Mouse (Mus musculus): ENCODE data around the gene Efna1.

- TF ChIP-seq POLR2A (IDR thresholded peaks at IDR 0.05; ENCODE audit: borderline replicate concordance, extremely low read depth, low read depth, low read length), result no peak
- no peak for TF ChIP-seq CTCF (IDR thresholded peaks at IDR 0.05; ENCODE audit: insufficient read depth, low read length)
Measured at GRCm38 (mm10) chr3:89237682-89238081, 43.3 kb downstream of the Efna1 start.
